Mouse (Mus musculus): ENCODE results near the gene Exoc3l.

GRCm38 (mm10) chr8:105292471-105292870 lies 3.4 kb downstream of the Exoc3l start:
- TF ChIP-seq POLR2A (IDR thresholded peaks at IDR 0.05; ENCODE audit: insufficient read depth, low read depth, low read length): no peak
- no peak for TF ChIP-seq CTCF (IDR thresholded peaks at IDR 0.05)
- TF ChIP-seq EP300 (IDR thresholded peaks at IDR 0.05; ENCODE audit: insufficient read depth, low read depth, low read length): no peak
